Mouse (Mus musculus) testis, postnatal 14 days (tissue): ENCODE data around the gene Lhfpl2.

Source experiments
- DNase-seq: peaks from one replicate; pipeline ENCODE4 v3.0.0; 2021; ENCODE audit warnings: low spot score

Lhfpl2 gene

GRCm38 (mm10) chr13:94066626-94067275 lies 9.2 kb downstream of the Lhfpl2 start:
- no peak for DNase-seq

GRCm38 (mm10) chr13:94068308-94068707 lies 10.7 kb downstream of the Lhfpl2 start:
- no peak for DNase-seq

- no peak for DNase-seq
Measured at GRCm38 (mm10) chr13:94069421-94070307, 12.1 kb downstream of the Lhfpl2 start.

- no peak for DNase-seq
Measured at GRCm38 (mm10) chr13:94070308-94070619, 12.7 kb downstream of the Lhfpl2 start.

GRCm38 (mm10) chr13:94070927-94071326 lies 13.3 kb downstream of the Lhfpl2 start:
- no peak for DNase-seq

- DNase-seq, result no peak
Measured at GRCm38 (mm10) chr13:94073046-94073715, 15.6 kb downstream of the Lhfpl2 start.

GRCm38 (mm10) chr13:94073716-94074115 lies 16.1 kb downstream of the Lhfpl2 start:
- DNase-seq, result no peak

GRCm38 (mm10) chr13:94075181-94075580 lies 17.6 kb downstream of the Lhfpl2 start:
- no peak for DNase-seq

- no peak for DNase-seq
Measured at GRCm38 (mm10) chr13:94077136-94078018, 19.8 kb downstream of the Lhfpl2 start.

GRCm38 (mm10) chr13:94083196-94083595 lies 25.6 kb downstream of the Lhfpl2 start:
- no peak for DNase-seq

GRCm38 (mm10) chr13:94084220-94085126 lies 26.9 kb downstream of the Lhfpl2 start:
- DNase-seq, result no peak

- DNase-seq, result no peak
Measured at GRCm38 (mm10) chr13:94086090-94086808, 28.7 kb downstream of the Lhfpl2 start.

GRCm38 (mm10) chr13:94087061-94087460 lies 29.5 kb downstream of the Lhfpl2 start:
- DNase-seq, result no peak

GRCm38 (mm10) chr13:94088788-94089187 lies 31.2 kb downstream of the Lhfpl2 start:
- DNase-seq, result no peak

- DNase-seq, result no peak
Measured at GRCm38 (mm10) chr13:94089286-94089685, 31.7 kb downstream of the Lhfpl2 start.

- no peak for DNase-seq
Measured at GRCm38 (mm10) chr13:94091366-94091765, 33.8 kb downstream of the Lhfpl2 start.

- no peak for DNase-seq
Measured at GRCm38 (mm10) chr13:94094176-94094575, 36.6 kb downstream of the Lhfpl2 start.

- no peak for DNase-seq
Measured at GRCm38 (mm10) chr13:94094625-94095024, 37.0 kb downstream of the Lhfpl2 start.

GRCm38 (mm10) chr13:94095202-94095601 lies 37.6 kb downstream of the Lhfpl2 start:
- DNase-seq, result no peak

- no peak for DNase-seq
Measured at GRCm38 (mm10) chr13:94097667-94098066, 40.1 kb downstream of the Lhfpl2 start.
